Mouse (Mus musculus): ENCODE measurements around the gene Sox15. TPM values are rescaled to one million over a fixed set of nuclear protein-coding genes. Genes with fewer than 3 reads are reported as not detected.

Sox15 gene
- polyA plus RNA-seq, 1 experiment from 2014 or later: 0.13 TPM

DNA sequence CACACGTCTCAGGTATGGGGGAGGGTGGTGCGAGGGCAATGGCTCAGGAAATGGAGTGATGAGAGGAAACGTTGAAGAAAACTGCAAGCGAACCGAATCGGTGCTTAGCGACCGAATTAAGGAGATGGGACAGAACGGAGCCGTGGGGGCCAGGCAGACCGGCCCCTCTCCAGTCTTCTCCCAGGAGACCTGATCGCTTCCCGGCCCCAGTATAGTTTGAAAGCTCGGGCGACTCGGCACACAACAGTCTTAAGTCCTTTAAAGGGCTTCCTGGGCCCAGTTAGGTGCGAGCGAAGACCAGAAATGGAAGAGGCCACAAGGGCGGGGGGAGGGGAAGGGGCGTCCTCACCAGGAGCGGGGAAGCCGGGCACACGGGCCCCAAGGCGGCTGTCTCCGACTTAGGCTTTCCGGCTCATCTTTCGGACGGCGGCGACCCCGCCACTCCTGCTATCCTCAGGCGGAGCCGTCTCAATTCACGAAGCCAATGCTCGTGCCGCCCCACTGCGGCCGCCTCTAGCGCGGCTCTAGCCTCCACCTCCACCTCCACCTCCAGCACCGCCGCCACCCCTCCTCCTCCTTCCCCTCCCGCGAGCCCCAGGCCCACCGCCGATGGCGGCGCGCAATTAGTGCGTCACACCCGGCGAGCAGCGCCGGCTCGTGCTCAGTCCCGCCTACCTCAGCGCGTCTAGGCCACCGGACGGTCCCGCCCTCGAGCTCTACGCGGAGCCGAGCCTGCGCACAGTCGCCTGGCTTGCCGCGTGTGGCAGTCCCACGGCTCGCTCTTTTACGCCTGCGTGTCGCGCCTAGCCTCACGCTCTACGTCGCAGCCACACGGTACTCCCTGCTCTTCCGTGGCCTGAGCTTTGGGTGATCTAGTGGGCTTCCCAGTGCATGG is 26.4 kb downstream of the Sox15 start, which contains the start of gene Senp3:
Gene Senp3 (minus strand): TSS at position 771 of the 895 bp plus-strand sequence.
- under 1% methylated on average over 72 of the region's 80 CpGs for whole genome bisulfite sequencing (ENCODE audit: insufficient replicate concordance)
- peak within 1 kb of the TSS; percentile 91 for H3K27ac ChIP-seq (ENCODE audit: low read depth)
- peaks cover 34% of the 10 kb centered on the region for H3K4me1 ChIP-seq (ENCODE audit: insufficient read depth)
- DNase-seq (peak; percentile 96), ATAC-seq (peak; percentile 96)
- no peak for TF ChIP-seq EP300 (IDR thresholded peaks at IDR 0.05; ENCODE audit: low read depth)
- TF ChIP-seq CTCF (IDR thresholded peaks at IDR 0.05; ENCODE audit: low read depth): 0 out of 2 replicates have a peak, but pooled peaks have one; percentile 1
- no peaks in the 10 kb centered on the region for H3K9me3 ChIP-seq (ENCODE audit: low read length)
- H3K9ac ChIP-seq (replicated peaks): peak within 1 kb of the TSS; percentile 88
- peak within 1 kb of the TSS; percentile 99 for H3K4me2 ChIP-seq (ENCODE audit: low read depth, low read length)
- H3K27me3 ChIP-seq (ENCODE audit: insufficient read depth, low read length): no peaks in the 10 kb centered on the region
- H3K36me3 ChIP-seq (replicated peaks; ENCODE audit: insufficient read depth, low read length): peaks cover 15% of the 10 kb centered on the region
- H3K4me3 ChIP-seq (ENCODE audit: low read depth, low read length): peak within 1 kb of the TSS; percentile 92

DNA sequence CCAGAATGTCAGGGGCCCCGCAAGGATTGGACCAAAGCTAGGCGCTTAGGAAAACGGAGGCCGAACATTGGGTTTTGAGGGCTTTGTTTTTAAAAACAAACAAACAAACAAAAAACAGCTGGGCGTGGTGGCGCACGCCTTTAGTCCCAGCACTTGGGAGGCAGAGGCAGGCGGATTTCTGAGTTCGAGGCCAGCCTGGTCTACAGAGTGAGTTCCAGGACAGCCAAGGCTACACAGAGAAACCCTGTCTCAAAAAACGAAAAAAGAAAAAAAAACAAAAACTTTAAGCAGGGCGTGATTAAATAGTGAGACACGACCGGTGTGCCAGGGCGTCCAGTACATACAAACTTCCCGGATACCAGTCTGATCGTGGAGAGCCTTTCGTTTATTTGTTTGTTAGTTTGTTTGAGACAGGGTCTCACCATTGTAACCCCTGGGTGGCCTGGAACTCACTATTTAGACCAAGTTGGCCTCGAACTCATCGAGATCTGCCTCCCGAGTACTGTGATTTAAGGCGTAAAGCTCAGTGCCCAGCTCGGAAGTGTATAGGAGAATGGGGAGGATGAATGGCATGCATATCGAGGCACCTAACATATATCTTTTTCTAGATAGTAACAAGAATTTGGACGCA is 27.2 kb downstream of the Sox15 start:
- peaks cover 8% of the 10 kb centered on the region; the same call in 1 of the 2 replicates for H3K36me3 ChIP-seq (replicated peaks; ENCODE audit: insufficient read depth, low read length)
- H3K9me3 ChIP-seq (ENCODE audit: low read length): no peaks in the 10 kb centered on the region
- H3K4me3 ChIP-seq (ENCODE audit: low read depth, low read length): peak overlapping the region; percentile 92
- TF ChIP-seq CTCF (IDR thresholded peaks at IDR 0.05; ENCODE audit: low read depth) (no peak), EP300 (IDR thresholded peaks at IDR 0.05; ENCODE audit: low read depth) (0 out of 2 replicates have a peak, but pooled peaks have one; percentile 11)
- WGBS (ENCODE audit: insufficient replicate concordance): 22% methylated on average over 24 of the region's 24 CpGs
- peaks cover 40% of the 10 kb centered on the region for H3K4me1 ChIP-seq (ENCODE audit: insufficient read depth)
- H3K4me2 ChIP-seq (ENCODE audit: low read depth, low read length): peak overlapping the region; percentile 99
- ATAC-seq (peak; percentile 13), DNase-seq (no peak)
- peak overlapping the region; percentile 91 for H3K27ac ChIP-seq (ENCODE audit: low read depth)
- no peaks in the 10 kb centered on the region for H3K27me3 ChIP-seq (ENCODE audit: insufficient read depth, low read length)
- peak overlapping the region; percentile 88 for H3K9ac ChIP-seq (replicated peaks)

DNA sequence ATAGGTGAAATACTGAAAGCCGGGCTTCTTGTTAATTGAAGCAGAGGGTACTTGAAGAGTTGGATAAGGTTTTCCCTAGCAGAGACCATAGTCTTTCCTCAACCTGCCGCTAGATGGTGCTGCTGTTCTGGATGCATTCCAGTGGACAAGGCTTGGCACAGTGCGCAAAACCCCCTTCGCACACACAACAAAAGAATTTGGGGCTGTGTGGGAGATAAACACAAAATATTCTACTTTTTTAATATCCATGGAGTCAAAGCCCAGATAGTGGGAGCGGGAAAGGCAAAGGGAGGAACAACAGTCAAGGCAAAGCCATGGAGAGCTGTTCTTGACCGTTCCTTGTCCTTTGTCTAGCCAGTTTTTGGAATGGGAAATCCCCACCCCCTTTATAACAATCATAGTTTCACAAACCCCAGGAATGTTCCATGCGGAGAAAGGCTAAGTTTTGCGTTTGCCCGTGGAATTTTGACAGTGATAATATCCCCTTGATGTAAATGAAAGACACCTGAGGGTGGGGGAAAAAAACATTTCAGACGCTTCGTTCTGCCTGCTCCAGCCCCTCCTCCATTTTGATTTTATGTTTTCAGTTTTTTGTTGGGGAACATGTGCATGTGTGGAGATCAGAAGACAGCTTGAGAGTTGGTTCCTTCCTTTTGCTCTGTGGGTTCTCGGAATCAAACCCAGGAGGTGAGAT is 27.9 kb downstream of the Sox15 start:
- ATAC-seq: no peak
- Histone ChIP-seq H3K36me3 (replicated peaks; ENCODE audit: insufficient read depth, low read length) (peaks cover 4% of the 10 kb centered on the region; the same call in 1 of the 2 replicates), H3K4me1 (ENCODE audit: insufficient read depth) (peaks cover 40% of the 10 kb centered on the region), H3K4me2 (ENCODE audit: low read depth, low read length) (peak overlapping the region; percentile 99; the same call in 1 of the 2 replicates), H3K27ac (ENCODE audit: low read depth) (no peak overlapping the region; the same call in 1 of the 2 replicates), H3K9ac (replicated peaks) (no peak overlapping the region), H3K9me3 (ENCODE audit: low read length) (no peaks in the 10 kb centered on the region), H3K4me3 (ENCODE audit: low read depth, low read length) (no peak overlapping the region), H3K27me3 (ENCODE audit: insufficient read depth, low read length) (no peaks in the 10 kb centered on the region)
- no peak for TF ChIP-seq EP300 (IDR thresholded peaks at IDR 0.05; ENCODE audit: low read depth)
- peak; percentile 97 for TF ChIP-seq CTCF (IDR thresholded peaks at IDR 0.05; ENCODE audit: low read depth)
- 28% methylated on average over 12 of the region's 12 CpGs for WGBS (ENCODE audit: insufficient replicate concordance)
- DNase-seq: peak; percentile 90

DNA sequence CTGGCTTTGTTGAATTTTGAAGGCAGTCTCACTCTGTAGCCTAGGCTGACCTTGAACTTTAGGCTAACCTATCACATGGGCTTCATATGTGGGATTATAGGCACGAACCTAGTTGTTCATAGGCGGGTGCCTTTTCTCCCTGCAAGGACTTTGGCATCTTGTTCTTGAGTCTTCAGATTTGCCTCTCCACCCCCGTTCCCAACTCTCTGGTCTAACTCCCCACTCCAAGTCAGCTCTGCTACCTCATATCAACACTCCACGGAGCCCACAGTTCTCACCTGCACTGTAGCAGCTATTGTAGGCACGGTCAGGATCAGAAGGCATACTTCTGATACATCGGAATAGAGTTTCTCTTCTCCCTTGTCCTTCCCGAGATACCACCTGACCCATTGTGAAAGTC is 28.5 kb downstream of the Sox15 start:
- Histone ChIP-seq H3K4me3 (ENCODE audit: low read depth, low read length) (no peak overlapping the region), H3K36me3 (replicated peaks; ENCODE audit: insufficient read depth, low read length) (no peaks in the 10 kb centered on the region), H3K4me1 (ENCODE audit: insufficient read depth) (peaks cover 40% of the 10 kb centered on the region), H3K4me2 (ENCODE audit: low read depth, low read length) (no peak overlapping the region), H3K9me3 (ENCODE audit: low read length) (no peaks in the 10 kb centered on the region), H3K27ac (ENCODE audit: low read depth) (no peak overlapping the region), H3K27me3 (ENCODE audit: insufficient read depth, low read length) (no peaks in the 10 kb centered on the region), H3K9ac (replicated peaks) (no peak overlapping the region)
- 71% methylated on average over 7 of the region's 7 CpGs for WGBS (ENCODE audit: insufficient replicate concordance)
- TF ChIP-seq CTCF (IDR thresholded peaks at IDR 0.05; ENCODE audit: low read depth) (no peak), EP300 (IDR thresholded peaks at IDR 0.05; ENCODE audit: low read depth) (no peak)
- DNase-seq (no peak), ATAC-seq (no peak)

DNA sequence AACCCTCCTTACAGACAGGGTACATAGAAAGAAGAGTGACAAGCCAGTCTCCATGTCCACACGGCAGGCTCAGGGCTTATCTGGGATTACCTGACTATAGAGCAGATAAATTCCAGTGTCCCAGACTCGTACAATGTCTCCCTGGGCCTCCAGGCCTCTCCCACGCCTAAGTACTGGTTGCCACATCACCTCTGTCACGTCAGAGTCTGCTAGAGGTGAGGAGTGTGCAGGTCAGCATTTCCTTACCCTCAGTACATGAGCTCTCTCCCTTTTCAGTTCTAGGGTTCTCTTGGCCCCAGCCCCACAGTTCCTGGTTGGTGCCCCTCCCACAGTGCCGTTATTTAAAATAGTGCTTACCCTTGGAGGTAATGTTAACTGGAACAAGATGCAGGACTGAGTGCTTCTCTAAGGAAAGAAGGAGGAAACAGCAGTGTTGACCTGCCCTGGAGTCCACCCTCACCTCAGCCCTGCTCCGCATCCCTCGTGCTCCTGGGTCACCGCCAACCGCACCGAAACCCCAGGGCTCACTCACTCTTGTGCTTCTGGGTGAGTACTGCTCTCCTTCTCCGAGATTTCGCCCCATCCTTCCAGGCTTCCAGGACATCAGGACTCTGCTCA is 29.1 kb downstream of the Sox15 start:
- Histone ChIP-seq H3K9me3 (ENCODE audit: low read length) (no peaks in the 10 kb centered on the region), H3K36me3 (replicated peaks; ENCODE audit: insufficient read depth, low read length) (no peaks in the 10 kb centered on the region), H3K9ac (replicated peaks) (peak overlapping the region; percentile 26; the same call in 1 of the 2 replicates), H3K4me2 (ENCODE audit: low read depth, low read length) (no peak overlapping the region), H3K4me1 (ENCODE audit: insufficient read depth) (peaks cover 40% of the 10 kb centered on the region), H3K27ac (ENCODE audit: low read depth) (peak overlapping the region; percentile 22; the same call in 1 of the 2 replicates), H3K27me3 (ENCODE audit: insufficient read depth, low read length) (no peaks in the 10 kb centered on the region), H3K4me3 (ENCODE audit: low read depth, low read length) (no peak overlapping the region)
- ATAC-seq: no peak
- TF ChIP-seq EP300 (IDR thresholded peaks at IDR 0.05; ENCODE audit: low read depth): no peak
- TF ChIP-seq CTCF (IDR thresholded peaks at IDR 0.05; ENCODE audit: low read depth): no peak
- no peak for DNase-seq
- 76% methylated on average over 12 of the region's 12 CpGs for WGBS (ENCODE audit: insufficient replicate concordance)
